15 mouse cellular contexts compared by ENCODE assay signal in the genomic region with DNA sequence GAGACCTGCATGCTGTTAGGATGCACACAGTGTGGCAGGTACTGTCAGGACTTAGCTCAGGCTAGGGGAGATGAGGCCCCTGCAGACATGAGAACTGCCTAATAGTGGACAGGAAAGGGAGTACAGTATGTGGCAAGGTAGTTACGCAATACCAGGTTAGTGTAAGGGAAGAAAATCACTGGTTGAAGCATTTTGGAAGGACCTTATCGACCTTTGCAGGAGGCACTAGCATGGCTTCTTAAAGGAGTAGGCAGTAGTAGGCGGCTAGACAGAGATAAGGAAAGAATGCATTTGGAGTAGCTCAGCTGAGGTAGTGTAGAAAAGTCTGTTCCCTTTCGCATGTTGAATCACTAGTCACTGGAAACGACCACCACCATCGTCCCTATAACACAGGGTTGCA. TPM values are rescaled to one million over a fixed set of nuclear protein-coding genes. Genes with fewer than 3 reads are reported as not detected.
DNase-seq lines count a peak whose midpoint lies in the region; ATAC-seq and TF ChIP-seq lines count a peak whose summit lies in the region.
"Had no signal": no experiment of that assay in that cellular context is flagged by ENCODE, and none has a peak within 500 bp of the region (broad histone marks: within the 10 kb centered on the region; RNA-seq: fewer than 3 reads in every experiment).

No protein-coding gene starts in this region.

- no peaks in the 10 kb centered on the region for H3K36me3 ChIP-seq in liver, adult 2 months (ENCODE audit: control insufficient read depth, insufficient read depth, low read length)
- H3K36me3 ChIP-seq in liver, embryonic 11.5 days (ENCODE audit: control insufficient read depth, insufficient read depth, low read length), result no peaks in the 10 kb centered on the region
- no peaks in the 10 kb centered on the region for H3K36me3 ChIP-seq in myocyte (ENCODE audit: control insufficient read depth, insufficient read depth)
- H3K36me3 ChIP-seq in hindbrain, embryonic 14.5 days (replicated peaks; ENCODE audit: control insufficient read depth, insufficient read depth), result no peaks in the 10 kb centered on the region
- no peaks in the 10 kb centered on the region for H3K36me3 ChIP-seq in hindbrain, postnatal 0 days (ENCODE audit: insufficient read depth, low read length)
- H3K36me3 ChIP-seq: embryonic facial prominence, embryonic 12.5 days; limb, embryonic 13.5 days had no signal

- peak; percentile 35 for DNase-seq in liver, adult 2 months (ENCODE audit: extremely low read depth, low read depth, low spot score)
- DNase-seq in liver, result no peak
- peak; percentile 64 for DNase-seq in MEL-GATA-1-ER (ENCODE audit: extremely low read depth, low read depth)
- no peak for DNase-seq in liver, embryonic 11.5 days (ENCODE audit: low spot score)
- DNase-seq in hindbrain, embryonic 14.5 days (ENCODE audit: low spot score), result no peak
- DNase-seq in hindbrain, postnatal 0 days (ENCODE audit: low spot score), result no peak
- DNase-seq in gastrocnemius, adult 18-20 months (ENCODE audit: low spot score), result no peak
- DNase-seq: cerebellum, postnatal 10 days; gastrocnemius, postnatal 25 days; heart, postnatal 10 days; right cerebral cortex, postnatal 25 days had no signal

- 0 out of 2 replicates have a peak, but pooled peaks cover 2% of the 10 kb centered on the region for H3K4me1 ChIP-seq in liver, adult 2 months (ENCODE audit: control insufficient read depth, insufficient read depth, low read length)
- H3K4me1 ChIP-seq in liver, embryonic 11.5 days (replicated peaks; ENCODE audit: control insufficient read depth, insufficient read depth, low read length), result peaks cover 49% of the 10 kb centered on the region
- peaks cover 10% of the 10 kb centered on the region for H3K4me1 ChIP-seq in hindbrain, embryonic 14.5 days (replicated peaks; ENCODE audit: control insufficient read depth, insufficient read depth, low read length)
- H3K4me1 ChIP-seq in hindbrain, postnatal 0 days (ENCODE audit: insufficient read depth, low read length), result peaks cover 13% of the 10 kb centered on the region; the same call in 1 of the 2 replicates

- no peak overlapping the region for H3ac ChIP-seq in myocyte (ENCODE audit: control insufficient read depth, insufficient read length)

- TF ChIP-seq CTCF in liver, adult 2 months (IDR thresholded peaks at IDR 0.05; ENCODE audit: low read depth, low read length), result no peak
- TF ChIP-seq CTCF in hindbrain, postnatal 0 days (IDR thresholded peaks at IDR 0.05; ENCODE audit: low read depth), result no peak

- no peak for TF ChIP-seq POLR2A in liver, adult 2 months (IDR thresholded peaks at IDR 0.05; ENCODE audit: extremely low read depth, insufficient read depth, low read length)
- TF ChIP-seq POLR2A in myocyte (IDR thresholded peaks at IDR 0.05; ENCODE audit: insufficient read length, low read depth), result no peak

- ATAC-seq in liver, embryonic 11.5 days (replicated peaks; ENCODE audit: low FRiP score), result peak; percentile 85
- no peak for ATAC-seq in hindbrain, embryonic 14.5 days (ENCODE audit: low FRiP score)
- ATAC-seq in hindbrain, postnatal 0 days, result no peak
- ATAC-seq: forebrain, embryonic 13.5 days had no signal

- 72% methylated on average over 6 of the region's 6 CpGs for WGBS in liver, adult 2 months
- WGBS in liver, embryonic 11.5 days, result 22% methylated on average over 6 of the region's 6 CpGs
- 84% methylated on average over 6 of the region's 6 CpGs for WGBS in hindbrain, embryonic 14.5 days
- WGBS in hindbrain, postnatal 0 days, result 83% methylated on average over 6 of the region's 6 CpGs

- H3K9ac ChIP-seq in liver, adult 2 months (ENCODE audit: low read depth, low read length), result no peak overlapping the region
- no peak overlapping the region for H3K9ac ChIP-seq in liver, embryonic 11.5 days (ENCODE audit: low read depth, low read length)
- H3K9ac ChIP-seq in hindbrain, embryonic 14.5 days, result no peak overlapping the region
- no peak overlapping the region for H3K9ac ChIP-seq in hindbrain, postnatal 0 days (replicated peaks; ENCODE audit: low read length)
- H3K9ac ChIP-seq: embryonic facial prominence, embryonic 12.5 days; forebrain, embryonic 13.5 days; limb, embryonic 13.5 days had no signal

- H3K4me3 ChIP-seq in liver, adult 2 months (ENCODE audit: insufficient read depth, low read depth, low read length), result no peak overlapping the region
- no peak overlapping the region for H3K4me3 ChIP-seq in liver, embryonic 11.5 days (ENCODE audit: low read depth, low read length)
- H3K4me3 ChIP-seq in myocyte, result no peak overlapping the region
- H3K4me3 ChIP-seq in hindbrain, embryonic 14.5 days (replicated peaks; ENCODE audit: low read length), result no peak overlapping the region
- H3K4me3 ChIP-seq in hindbrain, postnatal 0 days (ENCODE audit: low read length), result no peak overlapping the region
- H3K4me3 ChIP-seq: embryonic facial prominence, embryonic 12.5 days; forebrain, embryonic 13.5 days; limb, embryonic 13.5 days had no signal

- no peaks in the 10 kb centered on the region for H3K27me3 ChIP-seq in liver, adult 2 months (ENCODE audit: control insufficient read depth, insufficient read depth, low read length)
- H3K27me3 ChIP-seq in liver, embryonic 11.5 days (replicated peaks; ENCODE audit: control insufficient read depth, insufficient read depth, low read length), result no peaks in the 10 kb centered on the region
- H3K27me3 ChIP-seq in myocyte (ENCODE audit: control insufficient read depth, insufficient read depth, insufficient read length), result no peaks in the 10 kb centered on the region
- H3K27me3 ChIP-seq in hindbrain, embryonic 14.5 days (ENCODE audit: control insufficient read depth, insufficient read depth, low read length), result no peaks in the 10 kb centered on the region
- no peaks in the 10 kb centered on the region for H3K27me3 ChIP-seq in hindbrain, postnatal 0 days (ENCODE audit: insufficient read depth, low read length)
- H3K27me3 ChIP-seq: embryonic facial prominence, embryonic 12.5 days; forebrain, embryonic 13.5 days; limb, embryonic 13.5 days had no signal

- no peak overlapping the region for H3K27ac ChIP-seq in liver, adult 2 months (replicated peaks; ENCODE audit: insufficient read depth, low read depth, low read length)
- H3K27ac ChIP-seq in liver, embryonic 11.5 days (ENCODE audit: low read depth, low read length), result no peak overlapping the region
- no peak overlapping the region for H3K27ac ChIP-seq in hindbrain, embryonic 14.5 days
- H3K27ac ChIP-seq in hindbrain, postnatal 0 days, result no peak overlapping the region
- H3K27ac ChIP-seq: embryonic facial prominence, embryonic 12.5 days; forebrain, embryonic 13.5 days; limb, embryonic 13.5 days had no signal

- H3K4me2 ChIP-seq in liver, embryonic 11.5 days, result peak overlapping the region; percentile 40
- no peak overlapping the region for H3K4me2 ChIP-seq in myocyte (ENCODE audit: low read depth)
- no peak overlapping the region for H3K4me2 ChIP-seq in hindbrain, embryonic 14.5 days (replicated peaks)
- no peak overlapping the region for H3K4me2 ChIP-seq in hindbrain, postnatal 0 days (ENCODE audit: low read depth, low read length)
- H3K4me2 ChIP-seq: embryonic facial prominence, embryonic 12.5 days; forebrain, embryonic 13.5 days; limb, embryonic 13.5 days had no signal

- peaks cover 14% of the 10 kb centered on the region; the same call in 1 of the 2 replicates for H3K79me2 ChIP-seq in liver, adult 2 months (ENCODE audit: control insufficient read depth, insufficient read depth, low read length)
- peaks cover 6% of the 10 kb centered on the region for H3K79me2 ChIP-seq in myocyte (ENCODE audit: control insufficient read depth, insufficient read depth)

- H3K9me3 ChIP-seq in liver, embryonic 11.5 days (ENCODE audit: control insufficient read depth, low read length), result no peaks in the 10 kb centered on the region
- H3K9me3 ChIP-seq in hindbrain, embryonic 14.5 days (ENCODE audit: control insufficient read depth, low read length), result no peaks in the 10 kb centered on the region
- H3K9me3 ChIP-seq in hindbrain, postnatal 0 days (ENCODE audit: low read length), result no peaks in the 10 kb centered on the region
- H3K9me3 ChIP-seq: embryonic facial prominence, embryonic 12.5 days; forebrain, embryonic 13.5 days; limb, embryonic 13.5 days had no signal

TF ChIP-seq in myocyte, 11 proteins besides CTCF, POLR2A, EP300 and RAD21:
- TF ChIP-seq TCF3 (IDR thresholded peaks at IDR 0.05; ENCODE audit: insufficient read length, low read depth) (no peak), SRF (IDR thresholded peaks at IDR 0.05; ENCODE audit: control insufficient read depth, insufficient read length, low read depth) (no peak), REST (IDR thresholded peaks at IDR 0.05; ENCODE audit: insufficient read depth, insufficient read length) (no peak), MYOD1 (IDR thresholded peaks at IDR 0.05; ENCODE audit: control insufficient read depth in 1 of 3, insufficient read length in 2 of 3, low read depth in 2 of 3) (no peak), MYOG (IDR thresholded peaks at IDR 0.05; ENCODE audit: control insufficient read depth in 1 of 3, insufficient read depth in 1 of 3, insufficient read length in 2 of 3, low read depth in 2 of 3) (no peak), POLR2AphosphoS2 (IDR thresholded peaks at IDR 0.05; ENCODE audit: insufficient read length, low read depth) (no peak), MAX (IDR thresholded peaks at IDR 0.05; ENCODE audit: low read depth) (no peak), TCF12 (IDR thresholded peaks at IDR 0.05; ENCODE audit: insufficient read depth, poor library complexity, severe bottlenecking) (no peak), CEBPB (IDR thresholded peaks at IDR 0.05; ENCODE audit: insufficient read depth, poor library complexity, severe bottlenecking) (0 out of 2 replicates have a peak, but pooled peaks have one; percentile 47)

RNA-seq across cellular contexts. Expression of gene Gnptab, which starts 6.8 kb away (rescaled TPM):
- total RNA-seq in liver, adult 2 months (2014; rRNA removed), result 5.2 and 6.8 TPM in 2 replicates
- polyA plus RNA-seq in liver, adult 2 months (2012; rRNA removed), result 2.7 TPM in 2 replicates
- polyA plus RNA-seq in liver, embryonic 11.5 days (2014; fragmentation: Nextera tagmentation; extraction: Ambion mirVana), result 10.1 and 11.4 TPM in 2 replicates
- polyA plus RNA-seq in myocyte (2012; fragmentation: generic; extraction: Trizol), result 4.6 TPM
- polyA plus RNA-seq in hindbrain, embryonic 14.5 days (2014; fragmentation: Nextera tagmentation; extraction: Ambion mirVana), result 23.8 TPM in 2 replicates
- total RNA-seq in hindbrain, postnatal 0 days (2014; rRNA removed), result 40.5 and 41.2 TPM in 2 replicates
- 17.9 and 19.0 TPM in 2 replicates for polyA plus RNA-seq in hindbrain, postnatal 0 days (2015; fragmentation: Nextera tagmentation; extraction: Ambion mirVana)
- 10 to 100 TPM; 18.8 to 19.9 TPM for total RNA-seq in gastrocnemius, adult 18-20 months (2021)

RNA-seq across cellular contexts. Expression of gene Dram1, which starts 6.9 kb away (rescaled TPM):
- 0.46 and 0.81 TPM in 2 replicates for total RNA-seq in liver, adult 2 months (2014; rRNA removed)
- 0.25 and 0.60 TPM in 2 replicates for polyA plus RNA-seq in liver, adult 2 months (2012; rRNA removed)
- polyA plus RNA-seq in liver, embryonic 11.5 days (2014; fragmentation: Nextera tagmentation; extraction: Ambion mirVana), result 0.99 and 1.0 TPM in 2 replicates
- 1.7 TPM for polyA plus RNA-seq in myocyte (2012; fragmentation: generic; extraction: Trizol)
- 0.44 and 0.82 TPM in 2 replicates for polyA plus RNA-seq in hindbrain, embryonic 14.5 days (2014; fragmentation: Nextera tagmentation; extraction: Ambion mirVana)
- total RNA-seq in hindbrain, postnatal 0 days (2014; rRNA removed), result 0.18 and 0.42 TPM in 2 replicates
- 0.51 and 0.62 TPM in 2 replicates for polyA plus RNA-seq in hindbrain, postnatal 0 days (2015; fragmentation: Nextera tagmentation; extraction: Ambion mirVana)
- total RNA-seq in gastrocnemius, adult 18-20 months (2021), result 1 to 10 TPM; 1.4 to 2.9 TPM

Comparison
In these comparisons a context has a peak if more than half of its experiments do, and no peak if none do; other contexts are left out.
1. DNase-seq: peak in liver, adult 2 months (single experiment) and MEL-GATA-1-ER (single experiment); none in liver (single experiment), liver, embryonic 11.5 days (single experiment), hindbrain, embryonic 14.5 days (single experiment), hindbrain, postnatal 0 days (single experiment) and gastrocnemius, adult 18-20 months (single experiment).